Mouse (Mus musculus): ENCODE measurements at regions not wholly inside any gene's neighbourhood (a gene's known extent, or its start where the extent isn't known, plus 50 kb on each side); places are given as distances from the start of the nearest gene placed in this dataset.

GRCm38 (mm10) chr9:112841473-112841872 is 605.7 kb upstream of the Arpp21 start:
- no peak for DNase-seq

GRCm38 (mm10) chr9:112839071-112839793 is 603.5 kb upstream of the Arpp21 start:
- no peak for DNase-seq

GRCm38 (mm10) chr9:112837563-112837962 is 601.8 kb upstream of the Arpp21 start:
- DNase-seq: no peak

- DNase-seq: no peak
Observed at GRCm38 (mm10) chr9:112834441-112835245, 598.9 kb upstream of the Arpp21 start.

- DNase-seq: no peak
Observed at GRCm38 (mm10) chr9:112831102-112831501, 595.4 kb upstream of the Arpp21 start.

- no peak for DNase-seq
Observed at GRCm38 (mm10) chr9:112828602-112829001, 592.9 kb upstream of the Arpp21 start.

- DNase-seq: no peak
Observed at GRCm38 (mm10) chr9:112826592-112826991, 590.9 kb upstream of the Arpp21 start.

- DNase-seq: no peak
Observed at GRCm38 (mm10) chr9:112821940-112822339, 586.2 kb upstream of the Arpp21 start.

GRCm38 (mm10) chr9:112811946-112812345 is 576.2 kb upstream of the Arpp21 start:
- DNase-seq: no peak

GRCm38 (mm10) chr9:112799583-112800220 is 564.0 kb upstream of the Arpp21 start:
- no peak for DNase-seq

GRCm38 (mm10) chr9:112793537-112793936 is 557.8 kb upstream of the Arpp21 start:
- no peak for DNase-seq

GRCm38 (mm10) chr9:112771981-112772380 is 536.2 kb upstream of the Arpp21 start:
- no peak for DNase-seq

GRCm38 (mm10) chr9:112744616-112745015 is 508.9 kb upstream of the Arpp21 start:
- no peak for DNase-seq

GRCm38 (mm10) chr9:112743871-112744590 is 508.3 kb upstream of the Arpp21 start:
- DNase-seq: no peak

- DNase-seq: no peak
Observed at GRCm38 (mm10) chr9:112735761-112736160, 500.0 kb upstream of the Arpp21 start.

GRCm38 (mm10) chr9:112725523-112725922 is 489.8 kb upstream of the Arpp21 start:
- DNase-seq: peak; percentile 1

- no peak for DNase-seq
Observed at GRCm38 (mm10) chr9:112725103-112725502, 489.4 kb upstream of the Arpp21 start.

GRCm38 (mm10) chr9:112723346-112723745 is 487.6 kb upstream of the Arpp21 start:
- DNase-seq: no peak

- DNase-seq: no peak
Observed at GRCm38 (mm10) chr9:112722501-112722900, 486.8 kb upstream of the Arpp21 start.

- DNase-seq: no peak
Observed at GRCm38 (mm10) chr9:112715197-112715762, 479.5 kb upstream of the Arpp21 start.

- no peak for DNase-seq
Observed at GRCm38 (mm10) chr9:112678866-112679265, 443.1 kb upstream of the Arpp21 start.

- no peak for DNase-seq
Observed at GRCm38 (mm10) chr9:112675232-112675631, 439.5 kb upstream of the Arpp21 start.
